Mouse (Mus musculus) large intestine, adult 2 months (tissue): ENCODE measurements around the gene Tgif2. TPM values are rescaled to one million over a fixed set of nuclear protein-coding genes. Genes with fewer than 3 reads are reported as not detected.
"Not testable (repeated sequence)": the region's sequence is repeated elsewhere in the genome, so short reads cannot be mapped to it uniquely, and the experiment has no call there.

ENCODE experiments used
- DNase-seq: peaks from one replicate; pipeline ENCODE4 v3.0.0-alpha.2; 2012; ENCODE audit warnings: low read depth, low spot score
- WGBS: fragments of 180-500 bp; shearing (Covaris S2); methylation state at CpG from one replicate; pipeline ENCODE4 v1.1.7; 2018; 5-methylcytosine and 5-hydroxymethylcytosine counted together
- polyA plus RNA-seq: library from polyadenylated mRNA; depleted of rRNA; stranded (reverse); fragments of >200 nt; gene quantifications from 2 replicates; pipeline ENCODE4 v1.2.3, GENCODE M21; 2012

Gene Tgif2
- polyA plus RNA-seq, 1 experiment: 3.2 TPM

- DNase-seq: no peak
- WGBS: 79% methylated on average over 7 of the region's 7 CpGs
These were observed 29.7 kb downstream of the Tgif2 start for GRCm38 (mm10) chr2:156869554-156869953.

GRCm38 (mm10) chr2:156870519-156870918 is 30.7 kb downstream of the Tgif2 start:
- no peak for DNase-seq
- 15% methylated on average over 6 of the region's 6 CpGs for WGBS

GRCm38 (mm10) chr2:156873629-156874028 is 33.8 kb downstream of the Tgif2 start:
- DNase-seq: no peak
- 28% methylated on average over 5 of the region's 5 CpGs for WGBS

- DNase-seq: no peak
- WGBS: 78% methylated on average over 8 of the region's 8 CpGs
These were observed 34.4 kb downstream of the Tgif2 start for GRCm38 (mm10) chr2:156874047-156874759.

DNA sequence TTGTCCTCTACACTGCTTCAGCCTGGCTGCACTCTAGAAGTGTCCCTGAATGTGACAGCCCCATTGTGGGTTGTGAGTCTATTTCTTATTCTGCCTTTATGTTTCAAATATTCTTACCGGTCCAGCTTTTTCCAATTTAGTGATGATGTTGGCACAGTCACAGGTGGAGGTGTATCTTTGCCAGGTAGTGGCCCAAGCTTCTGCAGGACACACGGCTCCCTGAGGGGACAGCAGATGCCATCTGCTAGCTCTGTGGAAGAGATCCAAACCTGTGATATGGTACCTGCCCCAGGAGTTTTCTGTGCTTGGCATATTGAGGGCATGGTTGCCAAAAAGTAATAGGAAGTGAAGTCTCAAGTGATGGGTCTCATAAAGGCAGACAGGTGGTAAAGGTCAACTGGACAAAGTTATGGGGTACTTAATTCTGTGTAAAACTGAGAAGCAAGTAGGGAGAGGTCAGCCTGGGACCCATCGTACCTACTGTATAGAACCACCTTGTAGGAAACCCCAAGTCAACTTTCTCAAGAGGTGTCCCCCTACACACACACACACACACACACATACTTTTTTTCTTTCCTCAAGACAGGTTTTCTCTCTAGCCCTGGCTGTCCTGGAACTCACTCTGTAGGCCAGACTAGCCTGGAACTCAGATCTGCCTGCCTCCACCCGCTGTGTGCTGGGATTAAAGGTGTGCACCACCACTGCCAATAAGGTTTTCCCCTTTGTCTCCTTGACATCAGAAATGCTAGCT is 35.1 kb downstream of the Tgif2 start:
- WGBS: 86% methylated on average over 4 of the region's 4 CpGs
- DNase-seq: no peak

GRCm38 (mm10) chr2:156877726-156878125 is 37.9 kb downstream of the Tgif2 start:
- 37% methylated on average over 9 of the region's 9 CpGs for WGBS
- no peak for DNase-seq

DNA sequence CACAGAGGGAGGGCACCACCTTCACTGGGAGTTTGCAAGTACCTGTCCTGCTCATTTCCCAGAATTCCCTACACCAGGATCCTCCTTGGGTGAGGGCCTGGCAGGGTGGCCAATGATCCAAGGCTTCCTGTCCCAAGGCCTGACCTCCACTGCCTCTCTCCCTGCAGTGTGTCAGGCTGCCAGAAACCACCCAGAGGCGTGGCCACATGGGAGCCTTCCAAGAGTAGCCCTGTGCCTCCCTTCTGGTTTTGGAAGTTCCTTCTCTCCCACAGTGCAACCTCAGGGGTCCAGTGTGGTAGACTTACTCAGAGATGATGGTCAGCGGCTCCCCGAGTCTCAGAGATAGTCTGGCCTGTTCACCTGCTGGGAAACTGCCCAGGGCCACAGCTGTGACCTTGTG is 39.7 kb downstream of the Tgif2 start:
- DNase-seq: no peak
- 82% methylated on average over 3 of the region's 3 CpGs for WGBS

- no peak for DNase-seq
- 44% methylated on average over 10 of the region's 10 CpGs for WGBS
These were observed 42.7 kb downstream of the Tgif2 start for GRCm38 (mm10) chr2:156882431-156883001.

- 56% methylated on average over 10 of the region's 10 CpGs for WGBS
- DNase-seq: no peak
These were observed 44.8 kb downstream of the Tgif2 start for GRCm38 (mm10) chr2:156884396-156885211.

- 91% methylated on average over 2 of the region's 2 CpGs for WGBS
- not testable (repeated sequence) for DNase-seq
These were observed 45.9 kb downstream of the Tgif2 start for GRCm38 (mm10) chr2:156885666-156886065.

DNA sequence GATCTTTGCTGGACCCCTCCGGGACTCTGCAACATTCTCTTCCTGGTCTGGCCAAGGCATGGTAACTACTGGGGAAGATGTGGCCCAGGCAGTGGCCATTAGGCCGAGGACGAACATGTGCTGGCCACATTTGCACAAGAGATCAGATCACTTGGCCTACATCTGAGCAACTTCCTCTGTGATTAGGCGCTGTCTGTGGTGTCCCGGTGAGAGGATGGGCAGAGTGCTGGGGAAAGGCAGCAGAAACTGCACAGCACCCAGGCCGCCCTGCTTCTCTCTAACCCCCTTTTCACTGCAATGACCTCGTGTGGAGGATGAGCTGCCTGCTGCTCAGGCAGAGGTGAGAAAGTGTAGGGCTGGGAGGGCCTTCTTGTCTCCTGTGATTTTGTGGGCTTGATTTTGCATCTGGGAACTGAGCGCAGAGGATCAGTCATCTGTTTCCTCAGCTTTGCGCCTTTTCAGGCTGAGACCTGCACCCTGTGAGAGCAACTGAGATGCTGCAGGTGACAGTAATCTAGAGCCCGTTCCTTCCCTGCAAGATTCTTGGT is 46.4 kb downstream of the Tgif2 start:
- DNase-seq: no peak
- 80% methylated on average over 10 of the region's 10 CpGs for WGBS

GRCm38 (mm10) chr2:156887017-156887416 is 47.2 kb downstream of the Tgif2 start, which contains the start of gene Sla2:
Gene Sla2, minus strand, starts transcription at chr2:156887192.
- DNase-seq: no peak
- 64% methylated on average over 6 of the region's 6 CpGs for WGBS

DNA sequence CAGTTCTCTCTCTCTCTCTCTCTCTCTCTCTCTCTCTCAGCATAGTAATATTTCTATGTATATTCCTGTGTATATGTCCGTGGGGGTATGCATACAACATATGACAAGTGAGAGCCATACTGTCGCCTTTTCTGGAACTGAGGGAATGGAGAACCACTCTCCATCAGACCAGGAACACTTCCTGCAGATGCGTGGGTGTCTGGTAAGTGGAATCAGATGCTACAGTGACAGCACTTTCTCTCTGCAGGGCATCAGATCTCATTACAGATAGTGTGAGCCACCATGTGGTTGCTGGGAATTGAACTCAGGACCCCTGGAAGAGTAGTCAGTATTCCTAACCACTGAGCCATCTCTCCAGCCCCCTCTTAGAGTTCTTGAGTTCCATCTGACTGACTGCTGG is 48.7 kb downstream of the Tgif2 start:
- no peak for DNase-seq
- 65% methylated on average over 3 of the region's 3 CpGs for WGBS

GRCm38 (mm10) chr2:156892240-156892639 is 52.4 kb downstream of the Tgif2 start:
- WGBS: 75% methylated on average over 3 of the region's 3 CpGs
- no peak for DNase-seq

DNA sequence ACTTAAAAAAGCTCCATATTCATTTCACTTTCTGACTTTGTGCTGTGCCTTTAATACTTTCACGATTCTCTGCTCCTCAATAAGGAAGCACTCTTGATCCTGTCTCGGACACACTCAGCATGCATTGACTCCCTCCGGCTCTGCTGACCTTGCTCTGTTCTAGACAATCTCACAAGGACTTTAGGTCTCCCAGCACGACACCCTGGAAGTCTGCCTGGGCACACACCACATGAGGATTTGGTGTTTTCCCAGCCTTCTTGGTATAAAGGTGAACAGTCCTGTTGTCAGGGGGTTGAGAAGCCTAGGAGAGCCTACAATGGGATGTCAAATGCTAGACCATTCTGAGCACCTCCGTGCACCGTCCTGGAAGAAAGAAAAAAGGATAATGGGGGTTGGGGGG is 53.0 kb downstream of the Tgif2 start:
- no peak for DNase-seq
- 65% methylated on average over 6 of the region's 6 CpGs for WGBS

DNA sequence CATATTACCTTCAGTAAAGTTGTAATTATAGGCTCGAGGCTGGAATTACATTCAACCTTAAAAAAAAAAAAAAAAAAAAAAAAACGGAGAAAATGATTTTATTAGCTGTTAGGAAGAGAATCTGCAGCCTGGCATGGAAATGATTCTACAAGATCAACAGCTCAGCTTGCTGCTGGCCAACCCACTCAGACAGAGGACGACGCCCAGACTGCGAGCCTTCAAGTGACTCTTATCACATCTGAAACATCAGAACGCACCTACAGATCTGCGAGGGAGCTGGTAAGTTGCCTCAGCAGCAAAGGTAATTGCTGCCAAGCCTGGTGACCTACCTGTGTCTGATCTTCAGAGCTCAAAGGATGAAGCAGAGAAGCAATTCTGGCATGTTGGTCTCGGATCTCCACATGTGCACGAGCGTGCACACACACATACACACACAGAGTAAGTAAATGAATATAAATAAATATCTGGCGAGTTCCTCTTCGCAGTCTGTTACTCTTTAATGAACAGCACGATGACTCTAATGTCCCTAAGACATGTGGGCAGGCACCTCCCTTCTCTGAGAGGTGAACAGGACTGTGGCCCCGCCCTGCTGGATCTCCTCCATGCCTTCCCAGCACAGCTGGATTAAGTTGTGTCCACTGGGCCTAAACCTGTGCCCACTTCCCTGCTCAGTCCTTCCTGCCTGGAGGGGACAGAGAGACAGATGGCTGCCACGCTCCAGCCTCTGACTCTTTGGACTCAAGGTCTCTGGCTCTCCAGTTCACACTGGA is 54.9 kb downstream of the Tgif2 start:
- no peak for DNase-seq
- 30% methylated on average over 15 of the region's 15 CpGs for WGBS

GRCm38 (mm10) chr2:156896384-156896914 is 56.6 kb downstream of the Tgif2 start:
- no peak for DNase-seq
- WGBS: 68% methylated on average over 9 of the region's 9 CpGs

- 85% methylated on average over 9 of the region's 9 CpGs for WGBS
- DNase-seq: no peak
These were observed 57.2 kb downstream of the Tgif2 start for GRCm38 (mm10) chr2:156897034-156897433.

- 68% methylated on average over 4 of the region's 4 CpGs for WGBS
- DNase-seq: no peak
These were observed 58.6 kb downstream of the Tgif2 start for GRCm38 (mm10) chr2:156898374-156898773.
